Mouse (Mus musculus) lung, embryonic 16.5 days (tissue): ENCODE data around the gene Duox1. TPM values are rescaled to one million over a fixed set of nuclear protein-coding genes. Genes with fewer than 3 reads are reported as not detected.
A peak's percentile ranks its signal among the peaks of the same experiment; 100 is the strongest.

Experiments used
- ATAC-seq: fragments of 200-750 bp; cut with Nextera tagmentation; 2 replicates; pipeline ENCODE4 v1.8.0; 2017; ENCODE audit warnings: low read depth, mild to moderate bottlenecking, moderate library complexity
- H3K27ac ChIP-seq: fragments of 300-500 bp; sonication (generic); 2 replicates; pipeline ENCODE4 v1.5.1; 2014; ENCODE audit warnings: mild to moderate bottlenecking, control low read depth, low read length
- H3K27me3 ChIP-seq: fragments of 300-500 bp; sonication (generic); 2 replicates; pipeline ENCODE4 v1.6.1; 2014; ENCODE audit warnings: low read depth, low read length, mixed read lengths; ENCODE audit not compliant: control insufficient read depth, insufficient read depth
- H3K36me3 ChIP-seq: fragments of 300-500 bp; sonication (generic); 2 replicates; pipeline ENCODE4 v1.6.1; 2014; ENCODE audit warnings: low read length; ENCODE audit not compliant: control insufficient read depth, insufficient read depth
- H3K4me1 ChIP-seq: fragments of 300-500 bp; sonication (generic); replicated peaks from 2 replicates; pipeline ENCODE4 v1.6.1; 2014; ENCODE audit warnings: low read length, mixed read lengths; ENCODE audit not compliant: control insufficient read depth, insufficient read depth
- H3K4me2 ChIP-seq: fragments of 300-500 bp; sonication (generic); 2 replicates; pipeline ENCODE4 v1.6.1; 2014; ENCODE audit warnings: low read depth, low read length, control low read depth
- H3K4me3 ChIP-seq: fragments of 300-500 bp; sonication (generic); 2 replicates; pipeline ENCODE4 v1.5.1; 2014; ENCODE audit warnings: mild to moderate bottlenecking, low read length, control low read depth
- H3K9ac ChIP-seq: fragments of 300-500 bp; sonication (generic); 2 replicates; pipeline ENCODE4 v1.6.1; 2014; ENCODE audit warnings: low read length, control low read depth
- H3K9me3 ChIP-seq: fragments of 300-500 bp; sonication (generic); 2 replicates; pipeline ENCODE4 v1.6.1; 2016; ENCODE audit warnings: low read length; ENCODE audit not compliant: control insufficient read depth
- WGBS: fragments of 180-500 bp; shearing (Covaris S2); extraction: QIAGEN DNeasy Blood & Tissue Kit; methylation state at CpG from one replicate; pipeline ENCODE4 v1.1.7; 2014; 5-methylcytosine and 5-hydroxymethylcytosine counted together
- polyA plus RNA-seq: library from polyadenylated mRNA; unstranded; fragments of >200 nt; fragmentation: Nextera tagmentation; extraction: Ambion mirVana; gene quantifications from 2 replicates; pipeline ENCODE4 v1.2.1, GENCODE M21; 2015

Gene Duox1
- polyA plus RNA-seq, 1 experiment from 2014 or later, result 0.03 TPM

GRCm38 (mm10) chr2:122348531-122349131 lies 33.2 kb downstream of the Duox1 start:
- H3K36me3 ChIP-seq, result no peaks in the 10 kb centered on the region
- H3K9me3 ChIP-seq, result no peaks in the 10 kb centered on the region
- WGBS, result under 1% methylated on average over 52 of the region's 63 CpGs
- H3K27me3 ChIP-seq, result no peaks in the 10 kb centered on the region
- H3K4me1 ChIP-seq, result peaks cover 16% of the 10 kb centered on the region
- H3K4me2 ChIP-seq, result peak overlapping the region; percentile 79
- peak overlapping the region; percentile 80 for H3K9ac ChIP-seq
- ATAC-seq, result peak; percentile 94
- H3K27ac ChIP-seq, result peak overlapping the region; percentile 97
- peak overlapping the region; percentile 65 for H3K4me3 ChIP-seq

- Histone ChIP-seq H3K4me1 (peaks cover 16% of the 10 kb centered on the region), H3K27ac (peak overlapping the region; percentile 97), H3K27me3 (no peaks in the 10 kb centered on the region), H3K4me2 (peak overlapping the region; percentile 79), H3K36me3 (no peaks in the 10 kb centered on the region; the same call in 1 of the 2 replicates), H3K9me3 (no peaks in the 10 kb centered on the region), H3K9ac (peak overlapping the region; percentile 80), H3K4me3 (peak overlapping the region; percentile 65)
- WGBS, result 9% methylated on average over 14 of the region's 14 CpGs
- peak; percentile 24 for ATAC-seq
Observed at GRCm38 (mm10) chr2:122349136-122349785, 33.8 kb downstream of the Duox1 start.

GRCm38 (mm10) chr2:122351156-122351930 lies 35.9 kb downstream of the Duox1 start:
- Histone ChIP-seq H3K27ac (peak overlapping the region; percentile 53), H3K27me3 (no peaks in the 10 kb centered on the region), H3K36me3 (no peaks in the 10 kb centered on the region; the same call in 1 of the 2 replicates), H3K4me1 (peaks cover 16% of the 10 kb centered on the region), H3K9me3 (no peaks in the 10 kb centered on the region), H3K4me3 (no peak overlapping the region), H3K9ac (peak overlapping the region; percentile 8; the same call in 1 of the 2 replicates), H3K4me2 (no peak overlapping the region)
- WGBS, result 57% methylated on average over 5 of the region's 5 CpGs
- ATAC-seq, result no peak

GRCm38 (mm10) chr2:122351931-122352329 lies 36.5 kb downstream of the Duox1 start:
- Histone ChIP-seq H3K4me3 (no peak overlapping the region), H3K9me3 (no peaks in the 10 kb centered on the region), H3K4me2 (no peak overlapping the region), H3K27me3 (no peaks in the 10 kb centered on the region), H3K4me1 (peaks cover 16% of the 10 kb centered on the region), H3K36me3 (no peaks in the 10 kb centered on the region; the same call in 1 of the 2 replicates), H3K27ac (peak overlapping the region; percentile 53), H3K9ac (peak overlapping the region; percentile 24; the same call in 1 of the 2 replicates)
- WGBS, result 47% methylated on average over 4 of the region's 4 CpGs
- no peak for ATAC-seq

- no peaks in the 10 kb centered on the region for H3K27me3 ChIP-seq
- no peak overlapping the region for H3K9ac ChIP-seq
Observed at GRCm38 (mm10) chr2:122352992-122353391, 37.5 kb downstream of the Duox1 start.

GRCm38 (mm10) chr2:122353765-122354164 lies 38.3 kb downstream of the Duox1 start:
- H3K36me3 ChIP-seq, result no peaks in the 10 kb centered on the region; the same call in 1 of the 2 replicates
- WGBS, result 85% methylated on average over 8 of the region's 8 CpGs
- no peak overlapping the region for H3K4me3 ChIP-seq
- no peaks in the 10 kb centered on the region for H3K9me3 ChIP-seq
- H3K9ac ChIP-seq, result no peak overlapping the region
- H3K4me2 ChIP-seq, result no peak overlapping the region
- no peak overlapping the region for H3K27ac ChIP-seq
- no peaks in the 10 kb centered on the region for H3K27me3 ChIP-seq
- peaks cover 13% of the 10 kb centered on the region; the same call in 1 of the 2 replicates for H3K4me1 ChIP-seq
- no peak for ATAC-seq

More at GRCm38 (mm10) chr2:122352992-122353391, 37.5 kb downstream of the Duox1 start:
- Histone ChIP-seq H3K4me2 (no peak overlapping the region), H3K27ac (no peak overlapping the region), H3K4me3 (no peak overlapping the region), H3K36me3 (no peaks in the 10 kb centered on the region; the same call in 1 of the 2 replicates), H3K4me1 (peaks cover 14% of the 10 kb centered on the region), H3K9me3 (no peaks in the 10 kb centered on the region)
- WGBS, result 80% methylated on average over 6 of the region's 6 CpGs
- no peak for ATAC-seq

- no peak overlapping the region for H3K9ac ChIP-seq
- no peaks in the 10 kb centered on the region for H3K27me3 ChIP-seq
- H3K4me3 ChIP-seq, result no peak overlapping the region
- H3K4me1 ChIP-seq, result peaks cover 10% of the 10 kb centered on the region; the same call in 1 of the 2 replicates
- H3K27ac ChIP-seq, result no peak overlapping the region
- no peak for ATAC-seq
- no peak overlapping the region for H3K4me2 ChIP-seq
- 69% methylated on average over 12 of the region's 12 CpGs for WGBS
- H3K9me3 ChIP-seq, result no peaks in the 10 kb centered on the region
- no peaks in the 10 kb centered on the region; the same call in 1 of the 2 replicates for H3K36me3 ChIP-seq
Observed at GRCm38 (mm10) chr2:122354191-122354929, 38.9 kb downstream of the Duox1 start.

- Histone ChIP-seq H3K9ac (no peak overlapping the region), H3K36me3 (no peaks in the 10 kb centered on the region; the same call in 1 of the 2 replicates), H3K27me3 (no peaks in the 10 kb centered on the region), H3K4me1 (peaks cover 7% of the 10 kb centered on the region; the same call in 1 of the 2 replicates), H3K4me3 (no peak overlapping the region), H3K27ac (no peak overlapping the region), H3K9me3 (no peaks in the 10 kb centered on the region), H3K4me2 (no peak overlapping the region)
- WGBS, result 88% methylated on average over 5 of the region's 5 CpGs
- no peak for ATAC-seq
Observed at GRCm38 (mm10) chr2:122355389-122355788, 39.9 kb downstream of the Duox1 start.
